Mouse (Mus musculus) cerebellum, adult 2 months (tissue): ENCODE data around the gene Fbxl17. TPM values are rescaled to one million over a fixed set of nuclear protein-coding genes. Genes with fewer than 3 reads are reported as not detected.

Experiments
- DNase-seq, 2 experiments: peaks; one replicate each; pipeline ENCODE4 v3.0.0; 2021
- H3K27ac ChIP-seq: fragments of 200-500 bp; 2 replicates; pipeline ENCODE4 v1.5.1; 2012; ENCODE audit warnings: low read length, control low read depth, inconsistent platforms; ENCODE audit not compliant: insufficient read depth
- H3K27me3 ChIP-seq: fragments of 200-500 bp; 2 replicates; pipeline ENCODE4 v1.6.1; 2012; ENCODE audit warnings: inconsistent platforms, mild to moderate bottlenecking, low read length, moderate library complexity; ENCODE audit not compliant: control insufficient read depth, insufficient read depth
- H3K4me1 ChIP-seq: fragments of 200-500 bp; 2 replicates; pipeline ENCODE4 v1.6.1; 2011; ENCODE audit warnings: low read length; ENCODE audit not compliant: control insufficient read depth, insufficient read depth
- H3K4me3 ChIP-seq: fragments of 200-500 bp; replicated peaks from 2 replicates; pipeline ENCODE3; 2011; ENCODE audit warnings: mild to moderate bottlenecking, low read depth, low read length, control low read depth; ENCODE audit not compliant: insufficient read depth
- CTCF ChIP-seq: fragments of 200-500 bp; IDR thresholded peaks from 2 replicates; pipeline ENCODE4 v1.5.1; 2011; ENCODE audit warnings: low read depth, mild to moderate bottlenecking, control low read depth, low read length, moderate library complexity, borderline replicate concordance; ENCODE audit not compliant: insufficient read depth
- POLR2A ChIP-seq: fragments of 200-500 bp; IDR thresholded peaks from 2 replicates; pipeline ENCODE4 v1.6.1; 2011; ENCODE audit warnings: low read length, control low read depth, borderline replicate concordance; ENCODE audit not compliant: insufficient read depth
- WGBS: fragments of 180-500 bp; shearing (Covaris S2); methylation state at CpG from one replicate; pipeline ENCODE4 v1.1.7; 2018; 5-methylcytosine and 5-hydroxymethylcytosine counted together
- polyA plus RNA-seq: library from polyadenylated mRNA; depleted of rRNA; stranded (reverse); fragments of >200 nt; gene quantifications from 2 replicates; pipeline ENCODE4 v1.2.3, GENCODE M21; 2012

Fbxl17 gene
- polyA plus RNA-seq, 1 experiment, result 21.5 TPM

GRCm38 (mm10) chr17:63158436-63158835 is 341.4 kb downstream of the Fbxl17 start:
- WGBS, result 54% methylated on average over 3 of the region's 3 CpGs
- no peak for DNase-seq
- Histone ChIP-seq H3K4me1 (no peaks in the 10 kb centered on the region), H3K27me3 (no peaks in the 10 kb centered on the region), H3K4me3 (no peak overlapping the region), H3K27ac (no peak overlapping the region)
- no peak for TF ChIP-seq POLR2A
- TF ChIP-seq CTCF, result no peak

GRCm38 (mm10) chr17:63157906-63158305 is 341.9 kb downstream of the Fbxl17 start:
- WGBS, result 74% methylated on average over 6 of the region's 6 CpGs
- DNase-seq, result no peak
- H3K27ac ChIP-seq, result no peak overlapping the region
- TF ChIP-seq POLR2A, result no peak
- no peak for TF ChIP-seq CTCF
- H3K4me1 ChIP-seq, result no peaks in the 10 kb centered on the region
- no peak overlapping the region for H3K4me3 ChIP-seq
- no peaks in the 10 kb centered on the region for H3K27me3 ChIP-seq

GRCm38 (mm10) chr17:63157019-63157418 is 342.8 kb downstream of the Fbxl17 start:
- DNase-seq, result no peak
- H3K4me3 ChIP-seq, result no peak overlapping the region
- WGBS, result 98% methylated on average over 7 of the region's 7 CpGs
- H3K27me3 ChIP-seq, result no peaks in the 10 kb centered on the region
- no peak for TF ChIP-seq CTCF
- no peaks in the 10 kb centered on the region for H3K4me1 ChIP-seq
- H3K27ac ChIP-seq, result no peak overlapping the region

GRCm38 (mm10) chr17:63146514-63146913 is 353.3 kb downstream of the Fbxl17 start:
- H3K27ac ChIP-seq, result no peak overlapping the region
- no peak for DNase-seq

GRCm38 (mm10) chr17:63145751-63146491 is 353.9 kb downstream of the Fbxl17 start:
- Histone ChIP-seq H3K4me1 (no peaks in the 10 kb centered on the region), H3K27ac (no peak overlapping the region), H3K4me3 (no peak overlapping the region), H3K27me3 (no peaks in the 10 kb centered on the region)
- no peak for DNase-seq
- TF ChIP-seq CTCF (no peak), POLR2A (no peak)
- WGBS, result 64% methylated on average over 12 of the region's 12 CpGs

More at GRCm38 (mm10) chr17:63146514-63146913, 353.3 kb downstream of the Fbxl17 start:
- WGBS, result 55% methylated on average over 2 of the region's 2 CpGs
- H3K27me3 ChIP-seq, result no peaks in the 10 kb centered on the region
- H3K4me3 ChIP-seq, result no peak overlapping the region
- no peaks in the 10 kb centered on the region for H3K4me1 ChIP-seq
- TF ChIP-seq CTCF (no peak), POLR2A (no peak)

GRCm38 (mm10) chr17:63145311-63145741 is 354.5 kb downstream of the Fbxl17 start:
- Histone ChIP-seq H3K27me3 (no peaks in the 10 kb centered on the region), H3K4me1 (no peaks in the 10 kb centered on the region), H3K4me3 (no peak overlapping the region), H3K27ac (no peak overlapping the region)
- WGBS, result 79% methylated on average over 5 of the region's 5 CpGs
- TF ChIP-seq POLR2A, result no peak
- no peak for TF ChIP-seq CTCF
- no peak for DNase-seq

GRCm38 (mm10) chr17:63143825-63144224 is 356.0 kb downstream of the Fbxl17 start:
- WGBS, result 65% methylated on average over 7 of the region's 7 CpGs
- Histone ChIP-seq H3K27ac (no peak overlapping the region), H3K27me3 (no peaks in the 10 kb centered on the region), H3K4me1 (no peaks in the 10 kb centered on the region), H3K4me3 (no peak overlapping the region)
- DNase-seq, result no peak
- TF ChIP-seq CTCF (no peak), POLR2A (no peak)

- Histone ChIP-seq H3K4me1 (no peaks in the 10 kb centered on the region), H3K27me3 (no peaks in the 10 kb centered on the region), H3K4me3 (no peak overlapping the region), H3K27ac (no peak overlapping the region)
- DNase-seq, result no peak
- 93% methylated on average over 5 of the region's 5 CpGs for WGBS
- TF ChIP-seq CTCF (no peak), POLR2A (no peak)
Measured at GRCm38 (mm10) chr17:63134805-63135204, 365.0 kb downstream of the Fbxl17 start.
